Mouse (Mus musculus): ENCODE results near the gene Zfp148. TPM values are rescaled to one million over a fixed set of nuclear protein-coding genes. Genes with fewer than 3 reads are reported as not detected.

Zfp148 gene
- polyA plus RNA-seq, 1 experiment from 2014 or later = 59.3 TPM

DNA sequence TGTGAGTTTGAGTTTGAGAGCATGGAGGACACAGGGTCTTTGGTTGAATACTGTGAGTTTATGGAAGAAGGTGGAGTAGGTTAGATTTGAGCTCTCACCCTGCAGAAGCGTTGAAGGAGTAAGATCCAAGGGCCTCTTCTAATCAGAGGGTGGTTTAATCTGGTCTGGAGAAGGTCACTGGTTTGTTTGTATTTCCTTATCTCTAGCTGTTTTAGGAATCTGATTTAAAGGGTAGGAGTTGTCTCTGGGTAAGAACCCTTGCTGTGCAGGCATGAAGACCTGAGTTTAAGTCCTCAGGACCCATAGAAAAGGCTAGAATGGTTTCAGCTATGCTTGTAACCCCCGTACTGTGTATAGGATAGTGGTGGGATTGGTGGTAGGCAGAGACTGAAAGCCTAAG lies 6.4 kb downstream of the Zfp148 start:
- no peaks in the 10 kb centered on the region for H3K9me3 ChIP-seq (ENCODE audit: control insufficient read depth, low read length)
- 89% methylated on average over 2 of the region's 2 CpGs for WGBS
- no peak overlapping the region for H3K4me3 ChIP-seq (ENCODE audit: low read length)
- no peak overlapping the region for H3K4me2 ChIP-seq (replicated peaks; ENCODE audit: low read depth, low read length)
- ATAC-seq (ENCODE audit: low FRiP score, low TSS enrichment) = no peak
- H3K4me1 ChIP-seq (ENCODE audit: control insufficient read depth, insufficient read depth, low read length) = peaks cover 4% of the 10 kb centered on the region; the same call in 1 of the 2 replicates
- no peak overlapping the region for H3K9ac ChIP-seq (ENCODE audit: low read depth, low read length)
- no peaks in the 10 kb centered on the region for H3K27me3 ChIP-seq (ENCODE audit: control insufficient read depth, insufficient read depth, low read length)
- H3K27ac ChIP-seq (ENCODE audit: low read depth, low read length) = no peak overlapping the region
- no peaks in the 10 kb centered on the region for H3K36me3 ChIP-seq (ENCODE audit: control insufficient read depth, insufficient read depth, low read length)

DNA sequence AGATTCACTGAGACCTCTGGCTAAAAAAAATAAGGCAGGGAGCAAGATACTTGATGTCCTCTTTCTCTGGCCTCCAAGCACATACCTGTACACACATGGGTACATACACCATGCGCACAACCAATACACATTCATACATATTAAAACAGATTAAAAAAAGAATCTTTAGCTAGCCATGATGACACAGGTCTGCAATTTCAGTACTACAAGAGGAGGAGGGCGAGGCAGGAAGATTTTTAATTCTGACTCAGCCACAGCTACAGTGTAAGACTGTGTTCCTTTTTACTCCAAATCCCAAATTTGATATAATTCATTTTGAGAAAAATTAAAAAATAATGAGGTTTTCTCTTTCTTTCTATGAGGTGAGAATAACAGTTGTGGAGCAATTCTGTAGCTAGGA lies 6.8 kb downstream of the Zfp148 start:
- Histone ChIP-seq H3K27me3 (ENCODE audit: control insufficient read depth, insufficient read depth, low read length) (no peaks in the 10 kb centered on the region), H3K9me3 (ENCODE audit: control insufficient read depth, low read length) (no peaks in the 10 kb centered on the region), H3K4me2 (replicated peaks; ENCODE audit: low read depth, low read length) (no peak overlapping the region), H3K36me3 (ENCODE audit: control insufficient read depth, insufficient read depth, low read length) (no peaks in the 10 kb centered on the region), H3K4me1 (ENCODE audit: control insufficient read depth, insufficient read depth, low read length) (peaks cover 3% of the 10 kb centered on the region; the same call in 1 of the 2 replicates), H3K27ac (ENCODE audit: low read depth, low read length) (no peak overlapping the region), H3K4me3 (ENCODE audit: low read length) (no peak overlapping the region), H3K9ac (ENCODE audit: low read depth, low read length) (no peak overlapping the region)
- no peak for ATAC-seq (ENCODE audit: low FRiP score, low TSS enrichment)
- 100% methylated on average over 2 of the region's 2 CpGs for WGBS

DNA sequence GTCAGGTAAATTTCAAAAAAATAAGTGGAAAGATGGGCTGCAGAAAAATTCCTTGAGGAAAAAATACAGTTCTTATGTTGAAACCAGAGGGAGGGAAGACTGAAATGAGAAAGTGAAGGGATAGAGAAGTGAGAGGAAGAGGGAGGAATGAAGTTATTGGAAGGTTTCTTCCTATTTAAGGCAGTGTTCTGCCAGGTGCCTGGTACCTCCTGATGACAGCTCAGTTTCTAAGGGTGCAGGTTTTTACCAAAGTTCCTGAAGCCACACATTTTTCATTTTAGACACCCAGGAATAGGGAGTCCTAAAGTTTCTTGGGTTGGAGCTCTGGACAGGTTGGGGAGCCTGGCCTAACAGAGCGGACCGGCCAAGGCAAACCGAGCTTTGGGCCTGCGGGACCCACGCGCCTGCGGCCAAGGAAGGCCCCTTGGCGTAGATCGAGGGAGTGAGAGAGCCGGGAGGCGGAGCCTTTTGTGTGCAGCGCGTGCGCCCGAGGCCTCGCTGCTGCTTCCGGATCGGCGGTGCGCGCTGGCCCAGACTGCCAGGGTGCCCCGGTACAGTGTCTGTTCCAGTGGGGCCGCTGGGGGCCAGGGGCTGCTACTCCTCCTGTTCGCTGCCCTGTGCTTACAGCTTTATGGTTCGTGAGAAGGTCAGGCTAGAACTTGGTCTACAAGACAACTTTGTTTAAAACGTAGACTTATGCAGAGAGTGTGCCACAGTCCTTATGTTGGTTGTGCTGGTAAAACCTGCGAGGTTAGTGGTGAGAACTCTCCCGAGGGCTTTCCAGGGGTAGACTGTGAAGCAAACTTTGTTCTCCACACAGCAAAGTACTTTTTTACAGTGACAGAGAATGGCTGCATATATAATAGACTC lies 19.5 kb downstream of the Zfp148 start:
- under 1% methylated on average over 28 of the region's 28 CpGs for WGBS
- no peaks in the 10 kb centered on the region for H3K9me3 ChIP-seq (ENCODE audit: control insufficient read depth, low read length)
- ATAC-seq (ENCODE audit: low FRiP score, low TSS enrichment) = peak; percentile 94

DNA sequence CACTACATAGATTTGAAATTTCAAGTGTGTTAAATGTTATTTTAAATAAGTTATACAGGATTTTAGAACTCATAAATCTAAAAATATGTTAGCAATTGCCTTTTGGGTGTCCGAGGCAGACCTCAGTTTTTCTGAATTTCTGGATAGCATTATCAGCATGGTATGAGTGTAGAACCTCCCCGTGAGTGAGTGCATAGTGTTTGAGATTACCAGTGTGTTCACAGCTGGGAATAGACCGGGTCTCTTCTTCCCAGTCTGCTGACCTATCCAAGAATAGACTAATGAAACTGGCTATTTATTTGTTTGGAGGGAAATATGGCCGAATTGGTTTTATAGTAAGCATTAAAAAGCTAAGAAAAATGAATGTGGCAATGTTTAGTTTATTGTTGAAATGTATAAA lies 20.3 kb downstream of the Zfp148 start:
- H3K9ac ChIP-seq (ENCODE audit: low read depth, low read length) = no peak overlapping the region
- no peak overlapping the region for H3K4me2 ChIP-seq (replicated peaks; ENCODE audit: low read depth, low read length)
- H3K9me3 ChIP-seq (ENCODE audit: control insufficient read depth, low read length) = no peaks in the 10 kb centered on the region
- no peak for ATAC-seq (ENCODE audit: low FRiP score, low TSS enrichment)
- no peaks in the 10 kb centered on the region for H3K27me3 ChIP-seq (ENCODE audit: control insufficient read depth, insufficient read depth, low read length)
- H3K4me1 ChIP-seq (ENCODE audit: control insufficient read depth, insufficient read depth, low read length) = peaks cover 11% of the 10 kb centered on the region; the same call in 1 of the 2 replicates
- no peak overlapping the region for H3K27ac ChIP-seq (ENCODE audit: low read depth, low read length)
- 77% methylated on average over 4 of the region's 4 CpGs for WGBS
- H3K4me3 ChIP-seq (ENCODE audit: low read length) = no peak overlapping the region
- H3K36me3 ChIP-seq (ENCODE audit: control insufficient read depth, insufficient read depth, low read length) = no peaks in the 10 kb centered on the region

More for the DNA sequence above, 19.5 kb downstream of the Zfp148 start:
- Histone ChIP-seq H3K4me1 (ENCODE audit: control insufficient read depth, insufficient read depth, low read length) (peaks cover 11% of the 10 kb centered on the region; the same call in 1 of the 2 replicates), H3K4me2 (replicated peaks; ENCODE audit: low read depth, low read length) (peak overlapping the region; percentile 76), H3K27me3 (ENCODE audit: control insufficient read depth, insufficient read depth, low read length) (no peaks in the 10 kb centered on the region), H3K9ac (ENCODE audit: low read depth, low read length) (peak overlapping the region; percentile 62), H3K27ac (ENCODE audit: low read depth, low read length) (peak overlapping the region; percentile 76), H3K36me3 (ENCODE audit: control insufficient read depth, insufficient read depth, low read length) (no peaks in the 10 kb centered on the region), H3K4me3 (ENCODE audit: low read length) (peak overlapping the region; percentile 46)

DNA sequence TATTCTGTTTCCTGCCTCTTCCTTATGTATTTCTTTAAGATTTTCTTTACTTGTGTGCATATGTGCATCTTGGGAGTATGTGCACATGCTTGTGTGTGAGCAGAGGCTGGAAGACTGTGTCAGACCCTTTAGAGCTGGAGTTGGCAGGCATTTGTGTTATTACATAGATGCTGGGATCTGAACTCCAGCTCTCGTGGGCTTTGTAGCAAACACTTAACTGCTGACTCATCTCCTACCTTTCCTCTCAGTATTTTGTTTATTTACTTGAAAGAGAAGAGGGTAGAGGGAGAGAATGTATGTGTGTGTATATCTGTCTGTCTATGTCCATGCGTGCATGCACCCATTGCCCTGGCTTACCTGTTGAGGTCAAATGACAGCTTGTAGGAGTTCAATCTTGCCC lies 22.6 kb downstream of the Zfp148 start:
- no peaks in the 10 kb centered on the region; the same call in 1 of the 2 replicates for H3K9me3 ChIP-seq (ENCODE audit: control insufficient read depth, low read length)
- H3K4me2 ChIP-seq (replicated peaks; ENCODE audit: low read depth, low read length) = no peak overlapping the region
- H3K27me3 ChIP-seq (ENCODE audit: control insufficient read depth, insufficient read depth, low read length) = no peaks in the 10 kb centered on the region
- H3K9ac ChIP-seq (ENCODE audit: low read depth, low read length) = no peak overlapping the region
- no peak overlapping the region for H3K4me3 ChIP-seq (ENCODE audit: low read length)
- H3K4me1 ChIP-seq (ENCODE audit: control insufficient read depth, insufficient read depth, low read length) = peaks cover 11% of the 10 kb centered on the region; the same call in 1 of the 2 replicates
- H3K36me3 ChIP-seq (ENCODE audit: control insufficient read depth, insufficient read depth, low read length) = no peaks in the 10 kb centered on the region
- 70% methylated on average over 2 of the region's 2 CpGs for WGBS
- H3K27ac ChIP-seq (ENCODE audit: low read depth, low read length) = no peak overlapping the region
- no peak for ATAC-seq (ENCODE audit: low FRiP score, low TSS enrichment)

DNA sequence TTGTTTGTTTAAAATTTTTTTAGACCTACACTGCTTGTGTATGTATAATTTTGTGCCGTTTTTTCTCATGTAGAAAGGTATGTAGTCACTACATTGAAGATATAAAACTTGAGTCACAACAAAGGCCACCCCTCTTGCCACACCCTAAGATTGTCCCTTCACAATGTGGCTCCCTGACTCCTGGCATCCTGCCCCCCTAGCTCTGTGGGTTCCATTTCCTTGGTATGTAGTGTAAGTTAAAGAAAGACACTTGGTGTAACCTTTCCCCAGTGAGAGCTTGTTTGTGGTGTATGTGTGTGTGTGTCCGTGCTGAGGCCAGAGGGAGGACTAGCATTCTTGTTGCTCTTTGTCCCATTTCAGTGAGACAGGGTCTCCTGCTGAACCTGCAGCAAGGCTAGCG lies 23.4 kb downstream of the Zfp148 start:
- Histone ChIP-seq H3K36me3 (ENCODE audit: control insufficient read depth, insufficient read depth, low read length) (no peaks in the 10 kb centered on the region), H3K9ac (ENCODE audit: low read depth, low read length) (no peak overlapping the region), H3K4me3 (ENCODE audit: low read length) (no peak overlapping the region), H3K9me3 (ENCODE audit: control insufficient read depth, low read length) (no peaks in the 10 kb centered on the region; the same call in 1 of the 2 replicates), H3K4me1 (ENCODE audit: control insufficient read depth, insufficient read depth, low read length) (peaks cover 11% of the 10 kb centered on the region; the same call in 1 of the 2 replicates), H3K4me2 (replicated peaks; ENCODE audit: low read depth, low read length) (no peak overlapping the region), H3K27ac (ENCODE audit: low read depth, low read length) (no peak overlapping the region), H3K27me3 (ENCODE audit: control insufficient read depth, insufficient read depth, low read length) (no peaks in the 10 kb centered on the region)
- ATAC-seq (ENCODE audit: low FRiP score, low TSS enrichment) = no peak
- WGBS = 85% methylated on average over 3 of the region's 3 CpGs

DNA sequence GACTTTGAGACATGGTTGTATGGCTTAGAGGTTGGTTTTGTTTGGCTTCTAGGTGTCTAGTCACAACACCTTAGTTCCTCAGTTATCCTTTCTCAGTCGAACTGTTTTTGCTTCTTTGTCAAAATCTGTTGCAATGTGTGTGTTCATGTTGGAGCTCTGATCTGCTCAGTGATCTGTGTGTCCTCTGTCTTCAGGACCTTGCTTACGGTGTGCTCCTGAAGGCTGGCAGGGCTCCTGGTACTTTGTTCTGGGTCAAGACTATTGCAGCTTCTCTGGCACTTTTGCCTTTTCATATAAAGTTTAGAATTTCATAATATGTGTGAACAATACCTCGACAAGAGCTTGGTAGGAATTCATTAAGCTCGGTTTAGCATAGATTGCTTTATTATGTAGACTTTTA lies 24.9 kb downstream of the Zfp148 start:
- H3K27me3 ChIP-seq (ENCODE audit: control insufficient read depth, insufficient read depth, low read length) = no peaks in the 10 kb centered on the region

DNA sequence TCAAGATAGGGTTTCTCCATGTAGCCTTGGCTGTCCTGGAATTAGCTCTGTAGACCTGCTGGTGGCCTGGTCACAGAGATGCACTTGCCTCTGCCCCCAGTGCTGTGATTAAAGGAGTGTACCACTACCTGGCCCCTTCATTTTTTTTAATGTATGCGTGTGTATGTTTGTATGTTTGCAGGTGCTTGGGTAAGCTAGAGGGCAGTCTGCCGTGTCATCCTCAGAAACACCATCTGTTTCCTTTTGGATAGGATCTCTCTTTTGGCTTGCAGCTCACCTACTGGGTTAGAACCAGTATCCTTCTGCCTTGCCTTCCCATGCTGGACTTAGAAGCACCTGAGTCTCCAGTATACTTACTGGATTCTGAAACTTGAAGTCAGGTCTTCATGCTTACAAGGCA lies 29.5 kb downstream of the Zfp148 start:
- 92% methylated on average over 2 of the region's 2 CpGs for WGBS
- ATAC-seq (ENCODE audit: low FRiP score, low TSS enrichment) = no peak

More for the DNA sequence above, 24.9 kb downstream of the Zfp148 start:
- Histone ChIP-seq H3K9ac (ENCODE audit: low read depth, low read length) (no peak overlapping the region), H3K4me3 (ENCODE audit: low read length) (no peak overlapping the region), H3K27ac (ENCODE audit: low read depth, low read length) (no peak overlapping the region), H3K4me1 (ENCODE audit: control insufficient read depth, insufficient read depth, low read length) (peaks cover 9% of the 10 kb centered on the region), H3K9me3 (ENCODE audit: control insufficient read depth, low read length) (no peaks in the 10 kb centered on the region; the same call in 1 of the 2 replicates), H3K36me3 (ENCODE audit: control insufficient read depth, insufficient read depth, low read length) (no peaks in the 10 kb centered on the region), H3K4me2 (replicated peaks; ENCODE audit: low read depth, low read length) (no peak overlapping the region)
- ATAC-seq (ENCODE audit: low FRiP score, low TSS enrichment) = no peak
- 80% methylated on average over 4 of the region's 4 CpGs for WGBS

DNA sequence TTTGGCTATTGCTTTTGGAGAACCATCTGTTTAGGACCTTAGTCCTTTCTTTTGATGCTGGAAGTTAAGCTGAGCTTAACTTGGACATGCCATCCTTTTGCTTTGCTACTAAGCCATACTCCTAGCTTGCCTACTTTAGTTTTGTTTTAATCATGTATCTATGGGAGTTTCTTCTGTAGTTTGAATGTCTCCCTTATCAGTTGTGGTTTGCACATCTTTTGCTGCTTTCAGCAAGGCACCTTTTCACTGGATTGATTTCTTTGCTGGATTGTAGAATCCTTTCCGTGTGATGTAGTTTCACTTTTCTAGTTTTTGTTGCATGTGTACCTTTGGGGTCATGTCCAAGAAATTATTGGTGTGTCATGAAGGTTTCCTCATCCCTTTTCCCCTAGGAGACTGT lies 30.0 kb downstream of the Zfp148 start:
- no peak for ATAC-seq (ENCODE audit: low FRiP score, low TSS enrichment)
- H3K9ac ChIP-seq (ENCODE audit: low read depth, low read length) = no peak overlapping the region

More for the DNA sequence above, 29.5 kb downstream of the Zfp148 start:
- no peaks in the 10 kb centered on the region for H3K27me3 ChIP-seq (ENCODE audit: control insufficient read depth, insufficient read depth, low read length)
- no peak overlapping the region for H3K4me2 ChIP-seq (replicated peaks; ENCODE audit: low read depth, low read length)
- H3K27ac ChIP-seq (ENCODE audit: low read depth, low read length) = no peak overlapping the region
- H3K4me1 ChIP-seq (ENCODE audit: control insufficient read depth, insufficient read depth, low read length) = peaks cover 5% of the 10 kb centered on the region
- H3K9ac ChIP-seq (ENCODE audit: low read depth, low read length) = no peak overlapping the region
- H3K9me3 ChIP-seq (ENCODE audit: control insufficient read depth, low read length) = no peaks in the 10 kb centered on the region; the same call in 1 of the 2 replicates
- H3K4me3 ChIP-seq (ENCODE audit: low read length) = no peak overlapping the region
- no peaks in the 10 kb centered on the region for H3K36me3 ChIP-seq (ENCODE audit: control insufficient read depth, insufficient read depth, low read length)

More for the DNA sequence above, 30.0 kb downstream of the Zfp148 start:
- H3K36me3 ChIP-seq (ENCODE audit: control insufficient read depth, insufficient read depth, low read length) = no peaks in the 10 kb centered on the region
- no peak overlapping the region for H3K27ac ChIP-seq (ENCODE audit: low read depth, low read length)
- no peak overlapping the region for H3K4me3 ChIP-seq (ENCODE audit: low read length)
- H3K4me1 ChIP-seq (ENCODE audit: control insufficient read depth, insufficient read depth, low read length) = peaks cover 9% of the 10 kb centered on the region
- WGBS = 91% methylated on average over 1 of the region's 1 CpGs
- H3K9me3 ChIP-seq (ENCODE audit: control insufficient read depth, low read length) = no peaks in the 10 kb centered on the region; the same call in 1 of the 2 replicates
- no peak overlapping the region for H3K4me2 ChIP-seq (replicated peaks; ENCODE audit: low read depth, low read length)
- no peaks in the 10 kb centered on the region for H3K27me3 ChIP-seq (ENCODE audit: control insufficient read depth, insufficient read depth, low read length)
